Mouse (Mus musculus): ENCODE results near the gene Ednra. TPM values are rescaled to one million over a fixed set of nuclear protein-coding genes. Genes with fewer than 3 reads are reported as not detected.

The Ednra gene
- total RNA-seq (2023), result not detected

DNA sequence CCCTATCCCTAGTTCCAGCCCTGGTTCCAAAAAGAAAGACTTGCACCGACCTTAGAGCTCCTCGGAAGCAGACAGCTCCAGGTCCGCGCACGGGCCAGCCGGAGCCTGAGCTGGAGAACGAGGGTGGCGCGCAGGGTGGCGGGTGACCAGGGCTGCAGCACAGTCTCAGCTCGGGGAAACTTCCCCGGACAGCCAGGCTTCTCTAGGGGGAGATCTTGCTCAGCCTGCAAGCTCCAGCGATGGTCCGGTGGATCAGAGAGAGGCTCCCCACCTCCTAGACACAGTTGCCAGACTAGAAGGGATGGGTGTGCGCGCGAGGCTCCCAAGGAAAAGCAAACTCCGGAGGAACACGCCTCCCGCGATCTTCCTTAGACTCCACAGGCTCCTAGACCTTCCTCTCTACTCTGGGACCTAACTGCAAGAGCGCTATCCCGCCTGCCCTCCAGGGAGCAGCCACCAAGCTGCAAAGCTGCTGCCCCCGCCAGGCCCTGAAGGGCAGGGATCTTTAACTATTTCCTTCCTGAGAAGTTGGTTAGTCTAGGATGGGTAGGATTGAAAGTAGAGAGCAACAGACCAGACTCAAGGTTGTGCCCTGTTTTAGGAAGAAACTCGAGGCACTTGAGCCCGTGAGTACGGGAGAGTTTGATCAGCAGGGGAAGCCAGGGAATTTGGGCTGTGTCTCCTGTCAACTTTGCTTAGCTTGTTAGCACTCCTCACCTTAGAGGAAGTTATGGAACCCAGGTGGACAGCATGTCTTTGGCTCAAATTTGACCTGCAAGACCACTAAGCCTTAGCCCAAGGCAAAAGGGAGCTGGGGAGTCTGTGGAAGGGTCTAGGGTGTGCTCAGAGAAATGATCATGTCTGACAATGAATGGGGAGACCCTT is at the start of gene Ednra:
Ednra (minus strand) TSS at position 419 of the 885 bp plus-strand sequence.

Other genes starting within 250 kb of the Ednra start
- 19.6 TPM for gene Arhgap10, start 206.5 kb downstream of the Ednra start, total RNA-seq (2023)
- 22.5 TPM for gene Prmt9, start 175.1 kb downstream of the Ednra start, total RNA-seq (2023)
- 21.7 TPM for gene Tmem184c, start 113.8 kb downstream of the Ednra start, total RNA-seq (2023)